Mouse (Mus musculus): ENCODE measurements around the gene Il4ra.

GRCm38 (mm10) chr7:125552851-125553555, 1.1 kb downstream of the Il4ra start:
- TF ChIP-seq GATA1 (IDR thresholded peaks at IDR 0.05; ENCODE audit: borderline replicate concordance, low read length): no peak
- no peak for TF ChIP-seq FLI1 (IDR thresholded peaks at IDR 0.05; ENCODE audit: low read length)
